Mouse (Mus musculus): Measurements from ENCODE around the gene Txn1. TPM values are rescaled to one million over a fixed set of nuclear protein-coding genes. Genes with fewer than 3 reads are reported as not detected.

Gene Txn1
- polyA plus RNA-seq (2015; fragmentation: Nextera tagmentation; extraction: Ambion mirVana), result 325 and 355 TPM in 2 replicates

- Histone ChIP-seq H3K4me1 (peaks cover 33% of the 10 kb centered on the region), H3K9me3 (replicated peaks) (no peaks in the 10 kb centered on the region), H3K27ac (replicated peaks) (peak within 1 kb of the TSS; percentile 85), H3K9ac (replicated peaks) (peak within 1 kb of the TSS; percentile 74), H3K4me2 (peak within 1 kb of the TSS; percentile 83), H3K27me3 (replicated peaks) (0 out of 2 replicates have a peak, but pooled peaks cover 7% of the 10 kb centered on the region), H3K4me3 (replicated peaks) (peak within 1 kb of the TSS; percentile 65), H3K36me3 (peaks cover 6% of the 10 kb centered on the region)
- peak; percentile 97 for ATAC-seq (ENCODE audit: low FRiP score)
- under 1% methylated on average over 70 of the region's 71 CpGs for WGBS
Measured at GRCm38 (mm10) chr4:57956029-57956960, at the start of gene Txn1. Txn1 (minus strand) TSS chr4:57956411.

- Histone ChIP-seq H3K27ac (replicated peaks) (no peak overlapping the region), H3K27me3 (replicated peaks) (no peaks in the 10 kb centered on the region), H3K36me3 (no peaks in the 10 kb centered on the region), H3K9me3 (replicated peaks) (no peaks in the 10 kb centered on the region), H3K4me2 (no peak overlapping the region), H3K4me1 (no peaks in the 10 kb centered on the region), H3K9ac (replicated peaks) (no peak overlapping the region), H3K4me3 (replicated peaks) (no peak overlapping the region)
- WGBS, result 59% methylated on average over 3 of the region's 3 CpGs
- ATAC-seq (ENCODE audit: low FRiP score), result no peak
Measured at GRCm38 (mm10) chr4:58003501-58003900, 47.3 kb upstream of the Txn1 start.

GRCm38 (mm10) chr4:57991425-57991824 is 35.2 kb upstream of the Txn1 start:
- Histone ChIP-seq H3K4me2 (no peak overlapping the region), H3K36me3 (no peaks in the 10 kb centered on the region), H3K9ac (replicated peaks) (no peak overlapping the region), H3K27ac (replicated peaks) (no peak overlapping the region), H3K27me3 (replicated peaks) (no peaks in the 10 kb centered on the region), H3K4me3 (replicated peaks) (no peak overlapping the region), H3K4me1 (no peaks in the 10 kb centered on the region), H3K9me3 (replicated peaks) (no peaks in the 10 kb centered on the region)
- ATAC-seq (ENCODE audit: low FRiP score), result no peak
- 92% methylated on average over 1 of the region's 1 CpGs for WGBS

- H3K9me3 ChIP-seq (replicated peaks), result no peaks in the 10 kb centered on the region
- ATAC-seq (ENCODE audit: low FRiP score), result no peak
- no peak overlapping the region for H3K4me2 ChIP-seq
- no peaks in the 10 kb centered on the region for H3K27me3 ChIP-seq (replicated peaks)
- H3K27ac ChIP-seq (replicated peaks), result no peak overlapping the region
- no peak overlapping the region for H3K9ac ChIP-seq (replicated peaks)
- no peaks in the 10 kb centered on the region for H3K4me1 ChIP-seq
- H3K4me3 ChIP-seq (replicated peaks), result no peak overlapping the region
- WGBS, result 88% methylated on average over 6 of the region's 6 CpGs
- H3K36me3 ChIP-seq, result no peaks in the 10 kb centered on the region
Measured at GRCm38 (mm10) chr4:57974400-57975117, 18.3 kb upstream of the Txn1 start.

GRCm38 (mm10) chr4:57973592-57974268 is 17.5 kb upstream of the Txn1 start:
- no peak for ATAC-seq (ENCODE audit: low FRiP score)
- H3K4me3 ChIP-seq (replicated peaks), result no peak overlapping the region
- no peaks in the 10 kb centered on the region for H3K4me1 ChIP-seq
- H3K4me2 ChIP-seq, result no peak overlapping the region
- no peak overlapping the region for H3K27ac ChIP-seq (replicated peaks)
- H3K9me3 ChIP-seq (replicated peaks), result no peaks in the 10 kb centered on the region
- no peaks in the 10 kb centered on the region for H3K36me3 ChIP-seq
- WGBS, result 85% methylated on average over 6 of the region's 6 CpGs
- no peaks in the 10 kb centered on the region for H3K27me3 ChIP-seq (replicated peaks)
- H3K9ac ChIP-seq (replicated peaks), result no peak overlapping the region

GRCm38 (mm10) chr4:57970285-57970684 is 14.1 kb upstream of the Txn1 start:
- H3K27ac ChIP-seq (replicated peaks), result no peak overlapping the region
- no peaks in the 10 kb centered on the region for H3K9me3 ChIP-seq (replicated peaks)
- no peaks in the 10 kb centered on the region for H3K36me3 ChIP-seq
- no peak overlapping the region for H3K9ac ChIP-seq (replicated peaks)
- no peak overlapping the region for H3K4me2 ChIP-seq
- H3K27me3 ChIP-seq (replicated peaks), result no peaks in the 10 kb centered on the region
- no peaks in the 10 kb centered on the region for H3K4me1 ChIP-seq
- H3K4me3 ChIP-seq (replicated peaks), result no peak overlapping the region
- no peak for ATAC-seq (ENCODE audit: low FRiP score)

- WGBS, result 69% methylated on average over 3 of the region's 3 CpGs
- H3K36me3 ChIP-seq, result no peaks in the 10 kb centered on the region
- no peaks in the 10 kb centered on the region for H3K9me3 ChIP-seq (replicated peaks)
- no peak overlapping the region for H3K9ac ChIP-seq (replicated peaks)
- H3K4me1 ChIP-seq, result no peaks in the 10 kb centered on the region
- no peaks in the 10 kb centered on the region for H3K27me3 ChIP-seq (replicated peaks)
- no peak overlapping the region for H3K4me2 ChIP-seq
- H3K4me3 ChIP-seq (replicated peaks), result no peak overlapping the region
- H3K27ac ChIP-seq (replicated peaks), result no peak overlapping the region
- no peak for ATAC-seq (ENCODE audit: low FRiP score)
Measured at GRCm38 (mm10) chr4:57967195-57967594, 11.0 kb upstream of the Txn1 start.

- Histone ChIP-seq H3K4me1 (no peaks in the 10 kb centered on the region), H3K27me3 (replicated peaks) (no peaks in the 10 kb centered on the region), H3K4me3 (replicated peaks) (no peak overlapping the region), H3K9me3 (replicated peaks) (no peaks in the 10 kb centered on the region), H3K36me3 (no peaks in the 10 kb centered on the region), H3K9ac (replicated peaks) (no peak overlapping the region), H3K4me2 (no peak overlapping the region), H3K27ac (replicated peaks) (no peak overlapping the region)
- ATAC-seq (ENCODE audit: low FRiP score), result no peak
- WGBS, result 96% methylated on average over 4 of the region's 4 CpGs
Measured at GRCm38 (mm10) chr4:57965516-57965915, 9.3 kb upstream of the Txn1 start.

GRCm38 (mm10) chr4:57964143-57964542 is 7.9 kb upstream of the Txn1 start:
- H3K9ac ChIP-seq (replicated peaks), result no peak overlapping the region
- H3K36me3 ChIP-seq, result no peaks in the 10 kb centered on the region
- no peaks in the 10 kb centered on the region for H3K27me3 ChIP-seq (replicated peaks)
- H3K4me1 ChIP-seq, result no peaks in the 10 kb centered on the region
- WGBS, result 17% methylated on average over 1 of the region's 1 CpGs
- no peak overlapping the region for H3K4me3 ChIP-seq (replicated peaks)
- H3K4me2 ChIP-seq, result no peak overlapping the region
- H3K9me3 ChIP-seq (replicated peaks), result no peaks in the 10 kb centered on the region
- no peak for ATAC-seq (ENCODE audit: low FRiP score)
- no peak overlapping the region for H3K27ac ChIP-seq (replicated peaks)

- Histone ChIP-seq H3K4me1 (peaks cover 27% of the 10 kb centered on the region), H3K9me3 (replicated peaks) (no peaks in the 10 kb centered on the region), H3K4me3 (replicated peaks) (no peak overlapping the region), H3K36me3 (no peaks in the 10 kb centered on the region), H3K27ac (replicated peaks) (no peak overlapping the region), H3K4me2 (no peak overlapping the region), H3K9ac (replicated peaks) (no peak overlapping the region), H3K27me3 (replicated peaks) (0 out of 2 replicates have a peak, but pooled peaks cover 7% of the 10 kb centered on the region)
- ATAC-seq (ENCODE audit: low FRiP score), result no peak
- WGBS, result 83% methylated on average over 8 of the region's 8 CpGs
Measured at GRCm38 (mm10) chr4:57959056-57959455, 2.8 kb upstream of the Txn1 start.

GRCm38 (mm10) chr4:57958098-57958497 is 1.9 kb upstream of the Txn1 start:
- no peaks in the 10 kb centered on the region for H3K36me3 ChIP-seq
- 70% methylated on average over 9 of the region's 9 CpGs for WGBS
- ATAC-seq (ENCODE audit: low FRiP score), result no peak
- no peak overlapping the region for H3K9ac ChIP-seq (replicated peaks)
- H3K4me1 ChIP-seq, result peaks cover 33% of the 10 kb centered on the region
- H3K9me3 ChIP-seq (replicated peaks), result no peaks in the 10 kb centered on the region
- 0 out of 2 replicates have a peak, but pooled peaks cover 7% of the 10 kb centered on the region for H3K27me3 ChIP-seq (replicated peaks)
- H3K4me2 ChIP-seq, result no peak overlapping the region
- no peak overlapping the region for H3K27ac ChIP-seq (replicated peaks)
- H3K4me3 ChIP-seq (replicated peaks), result no peak overlapping the region

Measured in neural tube, embryonic 15.5 days (tissue).